Mouse (Mus musculus) C2C12 (cell line): Measurements from ENCODE around the gene Alkbh3.

Experiments used
- CEBPB ChIP-seq: IDR thresholded peaks from one replicate; pipeline ENCODE4 v1.6.1; 2011; ENCODE audit warnings: low read depth, mild to moderate bottlenecking, control low read depth, moderate library complexity
- CTCF ChIP-seq: IDR thresholded peaks from one replicate; pipeline ENCODE4 v1.5.1; 2011; ENCODE audit not compliant: control insufficient read depth, insufficient read depth, insufficient read length
- FOSL1 ChIP-seq: IDR thresholded peaks from one replicate; pipeline ENCODE4 v1.8.0; 2011; ENCODE audit warnings: mild to moderate bottlenecking, low read length; ENCODE audit not compliant: poor library complexity, insufficient read depth, severe bottlenecking
- MAX ChIP-seq: IDR thresholded peaks from one replicate; pipeline ENCODE4 v1.6.1; 2011; ENCODE audit warnings: mild to moderate bottlenecking, control low read depth
- MYOD1 ChIP-seq: IDR thresholded peaks from one replicate; pipeline ENCODE4 v1.6.1; 2011; ENCODE audit warnings: low read depth; ENCODE audit not compliant: control insufficient read depth, insufficient read length
- MYOG ChIP-seq: IDR thresholded peaks from one replicate; pipeline ENCODE4 v1.6.1; 2011; ENCODE audit not compliant: control insufficient read depth, insufficient read length; ENCODE audit errors: extremely low read depth
- USF1 ChIP-seq: IDR thresholded peaks from one replicate; pipeline ENCODE4 v1.6.1; 2011; ENCODE audit warnings: low read depth, mild to moderate bottlenecking, control low read depth, moderate library complexity

DNA sequence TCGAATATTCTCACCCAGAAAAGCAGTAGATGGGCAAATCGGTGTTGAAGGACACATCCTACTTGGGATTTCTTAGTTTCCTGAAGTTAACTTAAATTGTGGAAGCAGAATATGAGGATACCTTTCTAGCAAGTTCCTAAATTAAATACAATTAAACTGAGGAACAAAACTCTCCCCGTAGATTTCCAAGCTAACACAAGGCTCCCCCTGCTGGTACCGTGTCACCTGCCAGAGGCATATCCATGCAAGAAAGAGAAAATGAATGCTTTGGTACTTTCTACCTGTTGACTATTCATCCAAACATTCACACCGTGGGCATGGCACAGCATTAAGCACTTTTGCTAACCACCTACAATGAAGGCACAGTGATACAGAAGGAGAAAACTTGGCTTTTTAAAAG is 48.9 kb upstream of the Alkbh3 start:
- TF ChIP-seq CTCF (no peak), MYOG (no peak), MAX (no peak), USF1 (no peak), FOSL1 (no peak), CEBPB (no peak), MYOD1 (no peak)
